Mouse (Mus musculus) myocyte (in vitro differentiated cells): ENCODE data around the gene Abcc2.

Experiments
- CEBPB ChIP-seq: IDR thresholded peaks from 2 replicates; pipeline ENCODE4 v1.6.1; 2011; ENCODE audit warnings: mild to moderate bottlenecking, moderate library complexity; ENCODE audit not compliant: poor library complexity, insufficient read depth, severe bottlenecking
- E2F4 ChIP-seq: IDR thresholded peaks from one replicate; pipeline ENCODE4 v1.6.1; 2011; ENCODE audit warnings: mild to moderate bottlenecking, control low read depth, moderate library complexity; ENCODE audit not compliant: insufficient read depth
- MAX ChIP-seq: IDR thresholded peaks from one replicate; pipeline ENCODE4 v1.6.1; 2011; ENCODE audit warnings: low read depth, mild to moderate bottlenecking, control low read depth
- MYOD1 ChIP-seq, 3 experiments: IDR thresholded peaks; one replicate each; pipeline ENCODE4 v1.6.1; 2011; ENCODE audit warnings: control low read depth in 2 of 3, low read depth in 2 of 3, mild to moderate bottlenecking in 2 of 3, moderate library complexity in 1 of 3; ENCODE audit not compliant: insufficient read length in 2 of 3, control insufficient read depth in 1 of 3
- MYOG ChIP-seq, 3 experiments: IDR thresholded peaks; one replicate each; pipeline ENCODE4 v1.6.1; 2011; ENCODE audit warnings: control low read depth in 2 of 3, low read depth in 2 of 3, mild to moderate bottlenecking in 2 of 3; ENCODE audit not compliant: insufficient read length in 2 of 3, control insufficient read depth in 1 of 3, insufficient read depth in 1 of 3
- POLR2A ChIP-seq: IDR thresholded peaks from one replicate; pipeline ENCODE4 v1.6.1; 2011; ENCODE audit warnings: low read depth, mild to moderate bottlenecking, control low read depth, moderate library complexity; ENCODE audit not compliant: insufficient read length
- POLR2AphosphoS2 ChIP-seq: IDR thresholded peaks from one replicate; pipeline ENCODE4 v1.6.1; 2011; ENCODE audit warnings: low read depth, control low read depth; ENCODE audit not compliant: insufficient read length
- REST ChIP-seq: IDR thresholded peaks from one replicate; pipeline ENCODE4 v1.6.1; 2011; ENCODE audit warnings: mild to moderate bottlenecking, control low read depth, moderate library complexity; ENCODE audit not compliant: insufficient read depth, insufficient read length
- SRF ChIP-seq: IDR thresholded peaks from one replicate; pipeline ENCODE4 v1.6.1; 2011; ENCODE audit warnings: low read depth; ENCODE audit not compliant: control insufficient read depth, insufficient read length
- TCF12 ChIP-seq: IDR thresholded peaks from one replicate; pipeline ENCODE4 v1.6.1; 2011; ENCODE audit warnings: mild to moderate bottlenecking, control low read depth; ENCODE audit not compliant: poor library complexity, insufficient read depth, severe bottlenecking
- TCF3 ChIP-seq: IDR thresholded peaks from one replicate; pipeline ENCODE4 v1.6.1; 2011; ENCODE audit warnings: low read depth, control low read depth; ENCODE audit not compliant: insufficient read length
- USF1 ChIP-seq: IDR thresholded peaks from one replicate; pipeline ENCODE4 v1.6.1; 2011; ENCODE audit warnings: low read depth, mild to moderate bottlenecking, control low read depth, moderate library complexity

- no peak for TF ChIP-seq POLR2A
- no peak for TF ChIP-seq USF1
- no peak for TF ChIP-seq E2F4
- TF ChIP-seq MAX, result no peak
- no peak for TF ChIP-seq CEBPB
- no peak for TF ChIP-seq MYOD1 (IDR thresholded peaks at IDR 0.05; ENCODE audit: control insufficient read depth in 1 of 3, insufficient read length in 2 of 3, low read depth in 2 of 3)
- no peak for TF ChIP-seq POLR2AphosphoS2
- TF ChIP-seq TCF12, result no peak
- no peak for TF ChIP-seq SRF
- no peak for TF ChIP-seq MYOG (IDR thresholded peaks at IDR 0.05; ENCODE audit: control insufficient read depth in 1 of 3, insufficient read depth in 1 of 3, insufficient read length in 2 of 3, low read depth in 2 of 3)
- no peak for TF ChIP-seq REST
- no peak for TF ChIP-seq TCF3
Measured at GRCm38 (mm10) chr19:43870418-43870817, 88.4 kb downstream of the Abcc2 start.
